Mouse (Mus musculus) forebrain, postnatal 0 days (tissue): ENCODE measurements around the gene Tasp1. TPM values are rescaled to one million over a fixed set of nuclear protein-coding genes. Genes with fewer than 3 reads are reported as not detected.
A peak's percentile ranks its signal among the peaks of the same experiment; 100 is the strongest.

ENCODE experiments used
- ATAC-seq: fragments of 200-750 bp; cut with Nextera tagmentation; 2 replicates; pipeline ENCODE4 v1.8.0; 2017; ENCODE audit warnings: mild to moderate bottlenecking, moderate library complexity
- DNase-seq: peaks from one replicate; pipeline ENCODE4 v3.0.0-alpha.2; 2015
- H3K27ac ChIP-seq: fragments of 300-500 bp; sonication (generic); 2 replicates; pipeline ENCODE4 v1.5.1; 2014; ENCODE audit warnings: low read depth, mild to moderate bottlenecking, antibody characterized with exemption, low read length, moderate library complexity, mixed read lengths
- H3K27me3 ChIP-seq: fragments of 300-500 bp; sonication (generic); 2 replicates; pipeline ENCODE4 v1.6.1; 2014; ENCODE audit warnings: mild to moderate bottlenecking, low read length, mixed read lengths; ENCODE audit not compliant: insufficient read depth
- H3K36me3 ChIP-seq: fragments of 300-500 bp; sonication (generic); 2 replicates; pipeline ENCODE4 v1.6.1; 2014; ENCODE audit warnings: mild to moderate bottlenecking, moderate library complexity; ENCODE audit not compliant: insufficient read depth
- H3K4me1 ChIP-seq: fragments of 300-500 bp; sonication (generic); 2 replicates; pipeline ENCODE4 v1.6.1; 2014; ENCODE audit warnings: antibody characterized with exemption; ENCODE audit not compliant: insufficient read depth
- H3K4me2 ChIP-seq: fragments of 300-500 bp; sonication (generic); 2 replicates; pipeline ENCODE4 v1.6.1; 2014; ENCODE audit warnings: low read depth, mild to moderate bottlenecking, moderate library complexity
- H3K4me3 ChIP-seq: fragments of 300-500 bp; sonication (generic); 2 replicates; pipeline ENCODE4 v1.5.1; 2014; ENCODE audit warnings: low read depth, low read length, mixed read lengths
- H3K9ac ChIP-seq: fragments of 300-500 bp; sonication (generic); 2 replicates; pipeline ENCODE4 v1.6.1; 2014; ENCODE audit warnings: mild to moderate bottlenecking
- H3K9me3 ChIP-seq: fragments of 300-500 bp; sonication (generic); 2 replicates; pipeline ENCODE4 v1.6.1; 2016; ENCODE audit warnings: low read length
- CTCF ChIP-seq: sonication (generic); IDR thresholded peaks from 2 replicates; pipeline ENCODE4 v1.5.1; 2016; ENCODE audit warnings: antibody characterized with exemption, control low read depth, low read depth
- WGBS: fragments of 180-500 bp; shearing (Covaris S2); extraction: QIAGEN DNeasy Blood & Tissue Kit; methylation state at CpG from one replicate; pipeline ENCODE4 v1.1.7; 2014; 5-methylcytosine and 5-hydroxymethylcytosine counted together
- polyA plus RNA-seq: library from polyadenylated mRNA; unstranded; fragments of >200 nt; fragmentation: Nextera tagmentation; extraction: Ambion mirVana; gene quantifications from 2 replicates; pipeline ENCODE4 v1.2.1, GENCODE M21; 2015
- total RNA-seq: library from RNA; depleted of rRNA; stranded (reverse); fragments of >200 nt; gene quantifications from 2 replicates; pipeline ENCODE4 v1.2.3, GENCODE M21; 2014

Gene Tasp1
- total and polyA plus RNA-seq, 2 experiments from 2014 or later, result 23.6 to 25.0 TPM

DNA sequence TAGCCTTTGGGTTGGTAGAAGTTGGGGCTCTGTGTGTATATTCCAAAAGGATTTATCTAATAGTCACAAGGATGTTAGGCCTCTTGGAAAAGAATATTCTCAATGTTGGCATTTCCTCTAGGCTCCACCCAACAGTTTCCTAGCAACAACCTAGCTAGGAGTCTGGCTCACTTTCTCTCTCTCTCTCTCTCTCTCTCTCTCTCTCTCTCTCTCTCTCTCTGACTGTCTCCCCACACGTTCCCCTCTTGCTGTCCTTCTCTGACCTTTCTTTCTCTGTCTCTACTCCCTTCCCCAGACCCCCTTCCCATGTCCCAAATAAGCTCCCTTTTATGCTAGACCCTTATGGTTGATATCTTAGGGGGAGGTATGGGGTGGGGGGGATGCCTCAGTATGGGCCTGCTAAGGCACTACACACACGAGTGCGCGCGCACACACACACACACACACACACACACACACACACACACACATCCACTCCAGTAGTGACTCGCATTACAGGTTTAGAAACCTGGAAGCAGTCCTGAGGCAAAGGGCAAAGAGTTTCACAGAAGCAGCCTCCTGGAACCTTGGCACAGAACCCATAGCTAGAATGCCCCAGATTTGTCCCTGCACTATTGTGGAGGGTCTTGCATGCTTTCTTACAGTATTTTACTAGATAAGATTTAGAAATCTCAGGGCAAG lies 12.1 kb upstream of the Tasp1 start:
- H3K9ac ChIP-seq, result no peak overlapping the region
- H3K36me3 ChIP-seq, result no peaks in the 10 kb centered on the region
- TF ChIP-seq CTCF, result no peak
- WGBS, result 54% methylated on average over 6 of the region's 6 CpGs
- DNase-seq (peak; percentile 11), ATAC-seq (peak; percentile 42; the same call in 1 of the 2 replicates)
- H3K27ac ChIP-seq, result no peak overlapping the region
- H3K9me3 ChIP-seq, result no peaks in the 10 kb centered on the region
- H3K4me3 ChIP-seq, result no peak overlapping the region
- no peaks in the 10 kb centered on the region for H3K27me3 ChIP-seq
- no peak overlapping the region for H3K4me2 ChIP-seq
- no peaks in the 10 kb centered on the region for H3K4me1 ChIP-seq

- ATAC-seq, result no peak
- no peak for DNase-seq
- no peak for TF ChIP-seq CTCF
- H3K4me2 ChIP-seq, result no peak overlapping the region
- no peak overlapping the region for H3K27ac ChIP-seq
- H3K4me3 ChIP-seq, result no peak overlapping the region
- H3K27me3 ChIP-seq, result no peaks in the 10 kb centered on the region
- H3K4me1 ChIP-seq, result no peaks in the 10 kb centered on the region
- no peak overlapping the region for H3K9ac ChIP-seq
- no peaks in the 10 kb centered on the region for H3K36me3 ChIP-seq
- WGBS, result 30% methylated on average over 1 of the region's 1 CpGs
- H3K9me3 ChIP-seq, result no peaks in the 10 kb centered on the region
Measured at GRCm38 (mm10) chr2:140077476-140077875, 10.9 kb upstream of the Tasp1 start.

DNA sequence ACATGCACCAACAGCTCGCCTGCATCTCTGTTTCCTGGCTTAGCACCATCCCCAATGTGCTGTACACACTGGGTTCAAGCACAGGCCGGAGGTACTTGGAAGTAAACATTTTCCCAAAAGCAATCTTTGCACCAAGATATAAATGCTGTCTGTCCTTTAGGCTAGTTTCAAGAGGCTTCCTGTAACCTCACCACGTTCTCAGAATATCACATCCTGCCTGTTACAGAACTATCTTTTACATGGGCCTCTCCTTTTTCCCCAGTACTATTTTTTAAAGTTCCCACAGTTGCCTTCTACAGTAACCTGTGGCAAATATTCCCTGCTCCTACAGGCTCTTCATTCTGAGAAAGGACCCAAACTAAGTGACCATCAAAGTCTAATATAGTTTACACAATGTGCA lies 8.5 kb upstream of the Tasp1 start:
- no peaks in the 10 kb centered on the region for H3K4me1 ChIP-seq
- H3K36me3 ChIP-seq, result no peaks in the 10 kb centered on the region
- H3K9ac ChIP-seq, result no peak overlapping the region
- no peaks in the 10 kb centered on the region for H3K27me3 ChIP-seq
- no peak overlapping the region for H3K4me2 ChIP-seq
- DNase-seq (no peak), ATAC-seq (no peak)
- TF ChIP-seq CTCF, result no peak
- no peaks in the 10 kb centered on the region for H3K9me3 ChIP-seq
- 84% methylated on average over 3 of the region's 3 CpGs for WGBS
- no peak overlapping the region for H3K27ac ChIP-seq
- H3K4me3 ChIP-seq, result no peak overlapping the region

- no peak overlapping the region; the same call in 1 of the 2 replicates for H3K27ac ChIP-seq
- 0 out of 2 replicates have a peak overlapping the region, but pooled peaks have one; percentile 87 for H3K4me3 ChIP-seq
- H3K4me1 ChIP-seq, result peaks cover 6% of the 10 kb centered on the region; the same call in 1 of the 2 replicates
- H3K36me3 ChIP-seq, result no peaks in the 10 kb centered on the region
- 67% methylated on average over 4 of the region's 4 CpGs for WGBS
- no peak for DNase-seq
- no peak for TF ChIP-seq CTCF
- peak overlapping the region; percentile 79 for H3K4me2 ChIP-seq
- no peaks in the 10 kb centered on the region for H3K27me3 ChIP-seq
- no peak for ATAC-seq
- H3K9me3 ChIP-seq, result no peaks in the 10 kb centered on the region
- no peak overlapping the region; the same call in 1 of the 2 replicates for H3K9ac ChIP-seq
Measured at GRCm38 (mm10) chr2:140067516-140067915, 911 bp upstream of the Tasp1 start.

- DNase-seq, result peak; percentile 21
- Histone ChIP-seq H3K9me3 (no peaks in the 10 kb centered on the region), H3K4me1 (peaks cover 6% of the 10 kb centered on the region; the same call in 1 of the 2 replicates), H3K36me3 (no peaks in the 10 kb centered on the region), H3K27ac (peak overlapping the region; percentile 92; the same call in 1 of the 2 replicates), H3K9ac (peak overlapping the region; percentile 88), H3K4me3 (peak overlapping the region; percentile 87), H3K27me3 (no peaks in the 10 kb centered on the region), H3K4me2 (peak overlapping the region; percentile 79)
- TF ChIP-seq CTCF, result peak; percentile 39
- no peak for ATAC-seq
- WGBS, result 85% methylated on average over 8 of the region's 8 CpGs
Measured at GRCm38 (mm10) chr2:140065676-140066075, 929 bp downstream of the Tasp1 start.

GRCm38 (mm10) chr2:140061481-140061880 lies 5.1 kb downstream of the Tasp1 start:
- Histone ChIP-seq H3K9ac (no peak overlapping the region), H3K4me2 (no peak overlapping the region), H3K36me3 (0 out of 2 replicates have a peak, but pooled peaks cover 7% of the 10 kb centered on the region), H3K4me1 (no peaks in the 10 kb centered on the region), H3K4me3 (no peak overlapping the region), H3K27ac (no peak overlapping the region), H3K9me3 (no peaks in the 10 kb centered on the region), H3K27me3 (no peaks in the 10 kb centered on the region)
- TF ChIP-seq CTCF, result no peak
- DNase-seq (no peak), ATAC-seq (no peak)
- 83% methylated on average over 3 of the region's 3 CpGs for WGBS

DNA sequence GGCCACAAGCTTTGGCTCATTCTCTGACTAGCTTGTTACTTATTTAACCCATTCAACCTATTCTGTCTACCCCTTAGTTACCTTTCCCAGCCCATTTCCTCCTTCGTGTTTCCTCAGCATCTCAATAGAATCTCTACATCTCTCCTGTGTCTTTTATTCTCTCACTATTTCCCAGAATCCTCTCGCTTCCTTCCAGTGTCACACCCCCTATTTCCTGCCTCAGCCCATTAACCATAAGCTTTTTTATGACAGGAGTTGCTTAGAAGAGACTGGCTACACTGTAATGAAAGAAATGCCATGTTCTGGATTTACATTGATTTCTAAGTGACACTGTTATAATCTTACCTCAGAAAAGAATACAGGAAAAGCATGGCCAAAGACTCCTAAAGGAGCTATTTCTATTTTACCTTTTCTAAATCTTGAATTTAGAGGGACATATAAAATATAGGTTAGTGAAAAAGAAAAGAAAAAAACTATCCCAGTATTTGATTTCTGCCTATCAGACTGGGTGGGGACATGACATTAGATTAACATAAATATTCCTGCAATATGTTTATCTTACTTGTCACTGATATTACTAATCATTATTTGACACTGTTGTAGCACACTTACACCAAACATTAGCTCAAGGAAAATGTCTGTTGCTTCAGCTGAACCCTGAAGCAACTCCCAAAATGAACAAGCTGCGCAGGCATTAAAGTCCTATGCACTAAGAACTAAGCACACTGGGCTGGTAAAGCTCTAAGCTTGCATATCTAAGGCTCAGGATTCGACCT lies 6.3 kb downstream of the Tasp1 start:
- H3K27me3 ChIP-seq, result no peaks in the 10 kb centered on the region
- no peak overlapping the region for H3K9ac ChIP-seq
- no peaks in the 10 kb centered on the region for H3K9me3 ChIP-seq
- H3K4me1 ChIP-seq, result no peaks in the 10 kb centered on the region
- ATAC-seq (no peak), DNase-seq (no peak)
- H3K36me3 ChIP-seq, result peaks cover 13% of the 10 kb centered on the region; the same call in 1 of the 2 replicates
- H3K27ac ChIP-seq, result no peak overlapping the region
- WGBS, result 95% methylated on average over 4 of the region's 4 CpGs
- no peak for TF ChIP-seq CTCF
- H3K4me3 ChIP-seq, result no peak overlapping the region
- no peak overlapping the region for H3K4me2 ChIP-seq
